23 mouse cellular contexts compared by ENCODE assay signal in the genomic region with DNA sequence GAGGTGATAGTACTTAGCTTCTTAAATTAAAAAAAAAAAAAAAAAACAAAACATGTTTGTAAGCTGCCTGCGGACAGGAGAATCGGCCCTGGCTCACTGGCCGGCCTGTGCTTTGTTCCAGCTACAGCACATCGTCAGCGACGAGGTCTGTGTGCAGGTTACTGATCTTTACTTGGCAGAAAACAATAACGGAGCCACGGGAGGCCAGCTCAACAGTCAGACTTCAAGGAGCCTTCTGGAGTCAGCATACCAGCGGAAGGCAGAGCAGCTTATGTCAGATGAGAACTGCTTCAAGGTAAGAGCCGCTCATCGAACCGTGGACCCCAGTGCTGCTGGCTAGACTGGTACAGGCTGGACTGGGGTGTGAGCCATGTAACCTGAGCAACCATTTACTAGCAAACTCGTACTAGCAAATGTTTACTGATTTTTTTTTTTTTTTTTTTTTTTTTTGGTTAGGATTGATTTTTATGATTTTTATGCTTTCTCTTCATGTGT. TPM values are rescaled to one million over a fixed set of nuclear protein-coding genes. Genes with fewer than 3 reads are reported as not detected.
DNase-seq lines count a peak whose midpoint lies in the region; ATAC-seq lines count a peak whose summit lies in the region.
"Had no signal": no experiment of that assay in that cellular context is flagged by ENCODE, and none has a peak within 500 bp of the region (broad histone marks: within the 10 kb centered on the region; RNA-seq: fewer than 3 reads in every experiment).

No protein-coding gene starts in this region.

- H3K9me3 ChIP-seq in heart, embryonic 10.5 days: no peaks in the 10 kb centered on the region
- H3K9me3 ChIP-seq in midbrain, embryonic 16.5 days (replicated peaks; ENCODE audit: control insufficient read depth, low read length, poor library complexity, severe bottlenecking): no peaks in the 10 kb centered on the region
- H3K9me3 ChIP-seq: embryonic facial prominence, embryonic 15.5 days; forebrain, embryonic 10.5 days; hindbrain, embryonic 12.5 days had no signal

- 95% methylated on average over 13 of the region's 13 CpGs for WGBS in heart, embryonic 10.5 days
- 88% methylated on average over 13 of the region's 13 CpGs for WGBS in midbrain, embryonic 16.5 days

- no peak overlapping the region for H3K4me2 ChIP-seq in midbrain, embryonic 16.5 days (ENCODE audit: low read length)
- H3K4me2 ChIP-seq: embryonic facial prominence, embryonic 15.5 days; hindbrain, embryonic 12.5 days had no signal

- no peak for ATAC-seq in midbrain, embryonic 16.5 days
- no peak for ATAC-seq in CD4-positive, CD25-positive, alpha-beta regulatory T cell, adult 4 months
- ATAC-seq: forebrain, embryonic 14.5 days; hindbrain, embryonic 16.5 days; Patski had no signal

- no peak overlapping the region for H3K4me3 ChIP-seq in heart, embryonic 10.5 days
- H3K4me3 ChIP-seq in midbrain, embryonic 16.5 days (ENCODE audit: low read depth, low read length): no peak overlapping the region
- H3K4me3 ChIP-seq: embryonic facial prominence, embryonic 15.5 days; erythroblast, embryonic 14.5 days; forebrain, embryonic 10.5 days; gastrocnemius, adult 2 months; hindbrain, embryonic 12.5 days had no signal

- no peak overlapping the region for H3K27ac ChIP-seq in heart, embryonic 10.5 days
- no peak overlapping the region for H3K27ac ChIP-seq in midbrain, embryonic 16.5 days (ENCODE audit: low read length)
- H3K27ac ChIP-seq: embryonic facial prominence, embryonic 15.5 days; forebrain, embryonic 10.5 days; gastrocnemius, adult 2 months; hindbrain, embryonic 12.5 days had no signal

- H3K27me3 ChIP-seq in heart, embryonic 10.5 days (ENCODE audit: insufficient read depth, poor library complexity, severe bottlenecking): no peaks in the 10 kb centered on the region
- H3K27me3 ChIP-seq in midbrain, embryonic 16.5 days (ENCODE audit: control insufficient read depth, insufficient read depth, low read depth, low read length): no peaks in the 10 kb centered on the region
- H3K27me3 ChIP-seq: embryonic facial prominence, embryonic 15.5 days; hindbrain, embryonic 12.5 days; Patski had no signal

- peaks cover under 1% of the 10 kb centered on the region; the same call in 1 of the 2 replicates for H3K4me1 ChIP-seq in heart, embryonic 10.5 days
- H3K4me1 ChIP-seq in midbrain, embryonic 16.5 days (ENCODE audit: control insufficient read depth, insufficient read depth, low read length): no peaks in the 10 kb centered on the region
- H3K4me1 ChIP-seq: embryonic facial prominence, embryonic 15.5 days; forebrain, embryonic 10.5 days; hindbrain, embryonic 12.5 days had no signal

- DNase-seq in heart, embryonic 10.5 days (ENCODE audit: low spot score): peak; percentile 61
- DNase-seq in heart, adult 11 months: no peak
- DNase-seq in ES-CJ7 (ENCODE audit: low read depth, low spot score): peak; percentile 45
- DNase-seq in kidney, adult 9 months: peak; percentile 40
- DNase-seq in kidney, postnatal 36 days: peak; percentile 34 to 42
- DNase-seq: adrenal gland, adult 8-10 months; B cell, adult 2 months; cerebellum, adult 18-20 months; cerebellum, postnatal 14 days; embryo, embryonic 11 days; gastrocnemius, adult 2 months; gastrocnemius, postnatal 25 days; heart, postnatal 10 days; heart, postnatal 4 days had no signal

- H3K9ac ChIP-seq in midbrain, embryonic 16.5 days (ENCODE audit: low read depth, low read length): no peak overlapping the region
- H3K9ac ChIP-seq: embryonic facial prominence, embryonic 15.5 days; hindbrain, embryonic 12.5 days had no signal

- H3K36me3 ChIP-seq in heart, embryonic 10.5 days: peaks cover 94% of the 10 kb centered on the region
- peaks cover 41% of the 10 kb centered on the region for H3K36me3 ChIP-seq in midbrain, embryonic 16.5 days (ENCODE audit: control insufficient read depth, insufficient read depth, low read length)

RNA-seq across cellular contexts. Expression of a gene that starts 13.2 kb away (rescaled TPM):
- polyA plus RNA-seq in heart, embryonic 10.5 days (2016; fragmentation: Nextera tagmentation; extraction: Ambion mirVana): 73.7 and 78.3 TPM in 2 replicates
- 94.0 TPM in 2 replicates for polyA plus RNA-seq in midbrain, embryonic 16.5 days (2015; fragmentation: Nextera tagmentation; extraction: Ambion mirVana)
- polyA plus RNA-seq in CD4-positive, CD25-positive, alpha-beta regulatory T cell, adult 4 months (2017; shearing (Covaris generic)): 100 to 1,000 TPM in 1 of 2 experiments, 10 to 100 TPM in 1; 41.1 to 119 TPM

RNA-seq across cellular contexts. Expression of a gene that starts 30.8 kb away (rescaled TPM):
- polyA plus RNA-seq in heart, embryonic 10.5 days (2016; fragmentation: Nextera tagmentation; extraction: Ambion mirVana): 4.5 TPM in 2 replicates
- polyA plus RNA-seq in midbrain, embryonic 16.5 days (2015; fragmentation: Nextera tagmentation; extraction: Ambion mirVana): 8.2 and 8.6 TPM in 2 replicates
- 10 to 100 TPM; 23.4 to 43.1 TPM for polyA plus RNA-seq in CD4-positive, CD25-positive, alpha-beta regulatory T cell, adult 4 months (2017; shearing (Covaris generic))

RNA-seq across cellular contexts. Expression of a gene that starts 40.8 kb away (rescaled TPM):
- 79.9 and 92.8 TPM in 2 replicates for polyA plus RNA-seq in heart, embryonic 10.5 days (2016; fragmentation: Nextera tagmentation; extraction: Ambion mirVana)
- 191 and 202 TPM in 2 replicates for polyA plus RNA-seq in midbrain, embryonic 16.5 days (2015; fragmentation: Nextera tagmentation; extraction: Ambion mirVana)
- 100 to 1,000 TPM; 295 to 389 TPM for polyA plus RNA-seq in CD4-positive, CD25-positive, alpha-beta regulatory T cell, adult 4 months (2017; shearing (Covaris generic))

RNA-seq across cellular contexts. Expression of a gene that starts 45.5 kb away (rescaled TPM):
- 36.2 and 38.1 TPM in 2 replicates for polyA plus RNA-seq in heart, embryonic 10.5 days (2016; fragmentation: Nextera tagmentation; extraction: Ambion mirVana)
- polyA plus RNA-seq in midbrain, embryonic 16.5 days (2015; fragmentation: Nextera tagmentation; extraction: Ambion mirVana): 21.8 and 22.1 TPM in 2 replicates
- 10 to 100 TPM; 44.7 to 47.9 TPM for polyA plus RNA-seq in CD4-positive, CD25-positive, alpha-beta regulatory T cell, adult 4 months (2017; shearing (Covaris generic))
